Mouse (Mus musculus): ENCODE measurements around the gene Gse1. TPM values are rescaled to one million over a fixed set of nuclear protein-coding genes. Genes with fewer than 3 reads are reported as not detected.

Gse1 gene
- polyA plus RNA-seq, 1 experiment from 2014 or later, result 6.7 TPM

GRCm38 (mm10) chr8:120574941-120575340, 346.7 kb downstream of the Gse1 start:
- H3K36me3 ChIP-seq (ENCODE audit: insufficient read depth, low read length), result peaks cover 91% of the 10 kb centered on the region
- H3K9me3 ChIP-seq (ENCODE audit: low read length), result no peaks in the 10 kb centered on the region
- H3K27ac ChIP-seq (ENCODE audit: low read length), result no peak overlapping the region
- no peak overlapping the region for H3K4me2 ChIP-seq (replicated peaks; ENCODE audit: low read depth, low read length)
- H3K4me1 ChIP-seq (ENCODE audit: insufficient read depth, low read length), result peaks cover 35% of the 10 kb centered on the region
- ATAC-seq (ENCODE audit: low FRiP score, low TSS enrichment), result peak; percentile 25; the same call in 1 of the 2 replicates
- no peaks in the 10 kb centered on the region for H3K27me3 ChIP-seq (ENCODE audit: insufficient read depth, low read length)
- WGBS, result 67% methylated on average over 19 of the region's 19 CpGs
- H3K9ac ChIP-seq (replicated peaks; ENCODE audit: low read length), result no peak overlapping the region
- H3K4me3 ChIP-seq (ENCODE audit: low read length), result no peak overlapping the region

- Histone ChIP-seq H3K4me2 (replicated peaks; ENCODE audit: low read depth, low read length) (no peak overlapping the region), H3K4me3 (ENCODE audit: low read length) (no peak overlapping the region), H3K4me1 (ENCODE audit: insufficient read depth, low read length) (peaks cover 35% of the 10 kb centered on the region), H3K9me3 (ENCODE audit: low read length) (no peaks in the 10 kb centered on the region), H3K9ac (replicated peaks; ENCODE audit: low read length) (no peak overlapping the region), H3K36me3 (ENCODE audit: insufficient read depth, low read length) (peaks cover 93% of the 10 kb centered on the region), H3K27ac (ENCODE audit: low read length) (no peak overlapping the region), H3K27me3 (ENCODE audit: insufficient read depth, low read length) (no peaks in the 10 kb centered on the region)
- ATAC-seq (ENCODE audit: low FRiP score, low TSS enrichment), result peak; percentile 10; the same call in 1 of the 2 replicates
- WGBS, result 51% methylated on average over 9 of the region's 9 CpGs
These were observed 347.5 kb downstream of the Gse1 start for GRCm38 (mm10) chr8:120575801-120576200.

GRCm38 (mm10) chr8:120577821-120578220, 349.6 kb downstream of the Gse1 start:
- H3K9ac ChIP-seq (replicated peaks; ENCODE audit: low read length), result no peak overlapping the region

GRCm38 (mm10) chr8:120580336-120581000, 352.2 kb downstream of the Gse1 start:
- H3K9me3 ChIP-seq (ENCODE audit: low read length), result no peaks in the 10 kb centered on the region
- H3K36me3 ChIP-seq (ENCODE audit: insufficient read depth, low read length), result peaks cover 62% of the 10 kb centered on the region
- peaks cover 18% of the 10 kb centered on the region for H3K4me1 ChIP-seq (ENCODE audit: insufficient read depth, low read length)
- H3K4me2 ChIP-seq (replicated peaks; ENCODE audit: low read depth, low read length), result no peak overlapping the region
- WGBS, result 77% methylated on average over 8 of the region's 8 CpGs
- no peaks in the 10 kb centered on the region for H3K27me3 ChIP-seq (ENCODE audit: insufficient read depth, low read length)
- H3K4me3 ChIP-seq (ENCODE audit: low read length), result no peak overlapping the region
- no peak for ATAC-seq (ENCODE audit: low FRiP score, low TSS enrichment)
- H3K9ac ChIP-seq (replicated peaks; ENCODE audit: low read length), result no peak overlapping the region
- no peak overlapping the region for H3K27ac ChIP-seq (ENCODE audit: low read length)

More at GRCm38 (mm10) chr8:120577821-120578220, 349.6 kb downstream of the Gse1 start:
- Histone ChIP-seq H3K4me1 (ENCODE audit: insufficient read depth, low read length) (peaks cover 35% of the 10 kb centered on the region), H3K9me3 (ENCODE audit: low read length) (no peaks in the 10 kb centered on the region), H3K27ac (ENCODE audit: low read length) (no peak overlapping the region), H3K27me3 (ENCODE audit: insufficient read depth, low read length) (no peaks in the 10 kb centered on the region), H3K4me2 (replicated peaks; ENCODE audit: low read depth, low read length) (no peak overlapping the region), H3K36me3 (ENCODE audit: insufficient read depth, low read length) (peaks cover 84% of the 10 kb centered on the region), H3K4me3 (ENCODE audit: low read length) (no peak overlapping the region)
- no peak for ATAC-seq (ENCODE audit: low FRiP score, low TSS enrichment)
- 91% methylated on average over 17 of the region's 17 CpGs for WGBS

- 87% methylated on average over 12 of the region's 12 CpGs for WGBS
- Histone ChIP-seq H3K36me3 (ENCODE audit: insufficient read depth, low read length) (peaks cover 55% of the 10 kb centered on the region), H3K9ac (replicated peaks; ENCODE audit: low read length) (no peak overlapping the region), H3K27ac (ENCODE audit: low read length) (no peak overlapping the region), H3K9me3 (ENCODE audit: low read length) (no peaks in the 10 kb centered on the region), H3K4me3 (ENCODE audit: low read length) (no peak overlapping the region), H3K4me2 (replicated peaks; ENCODE audit: low read depth, low read length) (no peak overlapping the region), H3K4me1 (ENCODE audit: insufficient read depth, low read length) (peaks cover 10% of the 10 kb centered on the region), H3K27me3 (ENCODE audit: insufficient read depth, low read length) (no peaks in the 10 kb centered on the region)
- ATAC-seq (ENCODE audit: low FRiP score, low TSS enrichment), result no peak
These were observed 353.1 kb downstream of the Gse1 start for GRCm38 (mm10) chr8:120581329-120581728.

GRCm38 (mm10) chr8:120581811-120582210, 353.6 kb downstream of the Gse1 start:
- no peaks in the 10 kb centered on the region for H3K9me3 ChIP-seq (ENCODE audit: low read length)
- H3K36me3 ChIP-seq (ENCODE audit: insufficient read depth, low read length), result peaks cover 52% of the 10 kb centered on the region
- H3K4me3 ChIP-seq (ENCODE audit: low read length), result no peak overlapping the region
- no peak overlapping the region for H3K27ac ChIP-seq (ENCODE audit: low read length)
- no peak overlapping the region for H3K4me2 ChIP-seq (replicated peaks; ENCODE audit: low read depth, low read length)
- ATAC-seq (ENCODE audit: low FRiP score, low TSS enrichment), result no peak
- no peaks in the 10 kb centered on the region for H3K27me3 ChIP-seq (ENCODE audit: insufficient read depth, low read length)
- H3K9ac ChIP-seq (replicated peaks; ENCODE audit: low read length), result no peak overlapping the region
- WGBS, result 81% methylated on average over 8 of the region's 8 CpGs
- peaks cover 8% of the 10 kb centered on the region; the same call in 1 of the 2 replicates for H3K4me1 ChIP-seq (ENCODE audit: insufficient read depth, low read length)

GRCm38 (mm10) chr8:120585521-120585920, 357.3 kb downstream of the Gse1 start:
- ATAC-seq (ENCODE audit: low FRiP score, low TSS enrichment), result no peak
- 89% methylated on average over 10 of the region's 10 CpGs for WGBS
- Histone ChIP-seq H3K36me3 (ENCODE audit: insufficient read depth, low read length) (peaks cover 23% of the 10 kb centered on the region), H3K9me3 (ENCODE audit: low read length) (no peaks in the 10 kb centered on the region), H3K27ac (ENCODE audit: low read length) (no peak overlapping the region), H3K4me3 (ENCODE audit: low read length) (no peak overlapping the region), H3K4me1 (ENCODE audit: insufficient read depth, low read length) (peaks cover 21% of the 10 kb centered on the region), H3K4me2 (replicated peaks; ENCODE audit: low read depth, low read length) (no peak overlapping the region), H3K9ac (replicated peaks; ENCODE audit: low read length) (no peak overlapping the region), H3K27me3 (ENCODE audit: insufficient read depth, low read length) (no peaks in the 10 kb centered on the region)

- under 1% methylated on average over 67 of the region's 67 CpGs for WGBS
- H3K9me3 ChIP-seq (ENCODE audit: low read length), result no peaks in the 10 kb centered on the region
- peak within 1 kb of the TSS; percentile 69 for H3K4me3 ChIP-seq (ENCODE audit: low read length)
- H3K36me3 ChIP-seq (ENCODE audit: insufficient read depth, low read length), result peaks cover 10% of the 10 kb centered on the region; the same call in 1 of the 2 replicates
- H3K27ac ChIP-seq (ENCODE audit: low read length), result peak within 1 kb of the TSS; percentile 64
- peak within 1 kb of the TSS; percentile 76 for H3K4me2 ChIP-seq (replicated peaks; ENCODE audit: low read depth, low read length)
- H3K9ac ChIP-seq (replicated peaks; ENCODE audit: low read length), result peak within 1 kb of the TSS; percentile 78
- no peaks in the 10 kb centered on the region for H3K27me3 ChIP-seq (ENCODE audit: insufficient read depth, low read length)
- H3K4me1 ChIP-seq (ENCODE audit: insufficient read depth, low read length), result peaks cover 21% of the 10 kb centered on the region
- peak; percentile 99 for ATAC-seq (ENCODE audit: low FRiP score, low TSS enrichment)
These were observed 360.9 kb downstream of the Gse1 start, which contains the start of gene Gins2 for GRCm38 (mm10) chr8:120588908-120589771. Gene Gins2 (minus strand): TSS chr8:120589304.

- WGBS, result 47% methylated on average over 2 of the region's 2 CpGs
- H3K4me3 ChIP-seq (ENCODE audit: low read length), result peak overlapping the region; percentile 49
- H3K4me1 ChIP-seq (ENCODE audit: insufficient read depth, low read length), result peaks cover 15% of the 10 kb centered on the region
- H3K4me2 ChIP-seq (replicated peaks; ENCODE audit: low read depth, low read length), result peak overlapping the region; percentile 73
- peak overlapping the region; percentile 64; the same call in 1 of the 2 replicates for H3K27ac ChIP-seq (ENCODE audit: low read length)
- ATAC-seq (ENCODE audit: low FRiP score, low TSS enrichment), result no peak
- peaks cover 7% of the 10 kb centered on the region; the same call in 1 of the 2 replicates for H3K36me3 ChIP-seq (ENCODE audit: insufficient read depth, low read length)
- no peaks in the 10 kb centered on the region for H3K27me3 ChIP-seq (ENCODE audit: insufficient read depth, low read length)
- H3K9me3 ChIP-seq (ENCODE audit: low read length), result no peaks in the 10 kb centered on the region
- peak overlapping the region; percentile 72 for H3K9ac ChIP-seq (replicated peaks; ENCODE audit: low read length)
These were observed 361.7 kb downstream of the Gse1 start for GRCm38 (mm10) chr8:120589921-120590320.
